Mouse (Mus musculus) CD4-positive helper T cell, adult 2 months (primary cell): ENCODE measurements around the gene Atxn1.

Experiments
- DNase-seq: peaks from one replicate; pipeline ENCODE4 v3.0.0-alpha.2; 2012; ENCODE audit warnings: low read depth, missing footprints, low spot score

Gene Atxn1

GRCm38 (mm10) chr13:45783681-45784080 is 181.1 kb downstream of the Atxn1 start:
- DNase-seq: no peak

DNA sequence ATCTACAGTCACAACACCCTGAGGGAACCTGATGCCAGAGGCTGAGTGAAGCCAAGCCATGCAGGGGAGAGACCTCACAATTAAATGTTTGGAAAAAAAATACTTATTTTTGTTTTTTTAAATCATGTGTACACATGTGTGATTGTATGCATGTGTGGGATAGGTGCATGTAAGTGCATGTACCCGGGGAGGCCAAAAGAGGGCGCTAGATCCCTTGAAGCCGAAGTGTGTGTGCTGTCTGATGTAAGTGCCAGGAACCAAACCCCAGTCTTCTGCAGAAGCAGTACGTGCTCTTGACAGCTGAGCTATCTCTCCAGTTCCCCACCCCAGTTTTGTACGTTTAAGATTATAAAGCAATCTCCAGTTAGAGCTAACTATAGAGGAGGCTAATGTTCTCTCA is 186.1 kb downstream of the Atxn1 start:
- DNase-seq: no peak

DNA sequence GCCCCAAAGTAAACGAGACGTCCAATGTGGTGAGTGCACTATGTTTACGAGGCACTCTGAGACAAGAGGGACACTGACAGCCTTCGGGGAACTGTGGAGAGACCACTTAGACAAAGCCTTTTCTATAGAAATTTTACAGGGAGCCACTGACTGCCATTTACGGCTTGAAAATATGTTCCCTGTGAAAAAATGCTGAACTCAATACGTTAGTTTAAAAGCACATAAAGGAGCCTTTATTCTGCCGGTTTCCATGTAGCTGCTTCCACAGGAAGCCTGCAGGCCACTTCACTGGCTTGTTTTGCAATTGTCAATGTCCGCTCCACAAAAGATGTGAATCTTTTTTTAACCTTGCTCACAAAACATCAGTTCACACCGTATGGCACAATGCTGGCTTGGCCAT is 186.6 kb downstream of the Atxn1 start:
- DNase-seq: no peak

- no peak for DNase-seq
Measured at GRCm38 (mm10) chr13:45775516-45775915, 189.3 kb downstream of the Atxn1 start.

DNA sequence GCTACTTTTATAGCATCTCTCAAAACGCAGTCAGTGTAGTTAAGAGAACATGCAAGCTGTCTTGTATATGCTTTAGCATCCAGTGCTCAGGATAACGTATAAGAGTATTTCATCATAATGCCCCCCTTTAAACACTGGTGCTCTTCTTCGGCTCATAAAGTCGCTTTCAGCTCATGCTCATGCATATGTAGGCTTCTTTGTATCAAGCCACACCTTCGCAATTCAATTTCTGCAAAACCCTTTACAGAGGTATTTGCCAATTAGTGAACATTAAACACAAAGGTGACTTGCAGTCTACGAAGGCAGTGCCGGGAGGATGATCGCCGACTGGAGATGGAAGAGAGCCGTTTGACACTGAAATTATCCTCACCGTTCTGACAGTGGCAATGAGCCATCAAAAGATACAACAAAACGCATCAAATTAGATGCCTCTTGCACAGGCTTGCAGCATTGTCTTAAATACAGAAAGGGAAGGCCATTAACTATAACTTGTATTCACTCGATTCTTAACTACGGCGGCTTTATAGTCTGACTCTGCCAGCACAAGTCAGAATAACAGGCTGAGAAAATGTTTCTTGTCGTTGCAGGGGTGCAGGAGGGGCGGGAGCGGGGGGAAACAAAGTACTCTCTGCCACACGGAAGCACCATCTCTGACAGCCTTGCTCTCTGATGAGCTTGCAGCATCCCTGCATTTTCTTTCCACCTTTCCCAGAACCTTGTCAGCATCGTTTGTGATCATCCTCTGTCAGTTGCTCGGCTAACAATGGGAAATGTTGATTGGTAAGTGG is 191.2 kb downstream of the Atxn1 start:
- no peak for DNase-seq

- no peak for DNase-seq
Measured at GRCm38 (mm10) chr13:45769757-45770156, 195.1 kb downstream of the Atxn1 start.

- no peak for DNase-seq
Measured at GRCm38 (mm10) chr13:45768250-45768649, 196.6 kb downstream of the Atxn1 start.

- DNase-seq: no peak
Measured at GRCm38 (mm10) chr13:45764354-45764753, 200.5 kb downstream of the Atxn1 start.

GRCm38 (mm10) chr13:45762278-45762677 is 202.5 kb downstream of the Atxn1 start:
- DNase-seq: no peak

DNA sequence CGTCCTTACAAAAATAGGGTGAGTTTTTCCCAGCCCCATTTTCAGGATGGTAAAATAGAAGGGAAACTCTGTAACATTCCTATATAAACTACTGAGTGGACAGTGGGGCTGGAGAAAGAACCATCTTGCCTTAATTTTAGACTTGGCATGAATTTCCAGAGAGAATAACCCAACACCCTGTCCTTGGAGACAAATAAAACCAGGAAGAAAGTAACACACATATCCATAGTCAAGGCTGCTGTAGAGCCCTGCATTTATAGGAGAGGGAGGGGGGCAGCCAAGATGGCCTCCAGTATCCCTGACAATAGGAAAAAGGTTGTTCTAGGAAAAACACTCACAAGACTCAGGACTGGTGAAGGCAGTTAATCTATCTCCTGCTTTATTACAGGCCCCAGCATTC is 210.3 kb downstream of the Atxn1 start:
- DNase-seq: no peak

DNA sequence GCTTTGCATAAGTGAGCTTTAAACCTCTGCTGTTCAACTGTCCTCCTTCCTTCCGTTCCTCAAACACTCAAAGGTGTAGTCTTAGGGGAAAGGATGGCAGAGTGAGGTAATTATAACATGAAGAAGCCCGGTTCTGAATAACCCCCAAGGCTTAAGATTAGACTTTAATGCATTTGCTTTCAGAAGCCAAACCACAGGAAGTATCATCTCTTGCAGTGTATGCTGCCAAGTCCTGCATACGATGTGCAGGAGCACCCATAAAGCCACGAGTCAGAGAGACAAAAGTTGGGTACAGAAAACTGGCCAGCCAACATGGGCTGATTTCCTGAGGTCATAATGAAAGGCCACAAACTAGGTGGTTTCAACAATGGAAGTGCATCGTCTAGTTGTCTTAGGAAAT is 212.3 kb downstream of the Atxn1 start:
- peak; percentile 29 for DNase-seq

DNA sequence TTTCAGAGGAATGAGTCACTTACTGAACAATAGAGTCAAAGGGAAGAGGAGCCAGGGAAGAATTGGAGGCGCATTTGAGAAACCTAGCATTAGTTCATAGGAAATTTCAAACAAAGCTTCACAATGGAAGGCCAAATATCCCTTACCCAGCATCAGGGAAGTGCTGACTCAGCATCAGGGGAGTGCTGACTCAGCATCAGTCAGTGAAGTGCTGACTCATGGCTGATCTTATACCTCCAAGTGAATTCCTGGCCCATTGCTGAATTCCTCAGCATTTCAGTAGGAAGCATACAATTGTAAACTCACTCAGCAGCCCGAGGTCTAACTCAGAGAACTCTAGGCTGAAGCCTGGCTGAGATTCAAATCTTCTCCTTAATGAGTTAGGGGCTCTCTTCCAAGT is 213.6 kb downstream of the Atxn1 start:
- no peak for DNase-seq

DNA sequence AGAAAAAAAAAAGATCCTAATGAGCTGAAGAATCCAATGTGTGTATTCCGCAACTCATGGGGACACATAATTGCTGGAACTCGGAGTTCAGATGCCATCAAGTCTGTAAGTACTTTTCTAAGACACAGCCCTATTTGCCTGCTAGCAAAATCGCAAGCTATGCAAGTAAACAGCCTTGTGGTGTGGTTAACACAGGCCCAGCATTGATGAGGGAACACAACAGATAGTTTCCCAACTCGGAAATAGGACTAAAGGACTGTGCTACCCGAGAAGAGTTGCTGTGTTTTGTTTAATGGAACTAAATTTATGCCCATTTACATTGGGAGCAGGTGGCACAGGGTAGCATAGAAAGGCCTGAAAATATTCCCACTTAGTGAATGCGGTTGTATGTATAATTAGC is 214.2 kb downstream of the Atxn1 start:
- DNase-seq: no peak

DNA sequence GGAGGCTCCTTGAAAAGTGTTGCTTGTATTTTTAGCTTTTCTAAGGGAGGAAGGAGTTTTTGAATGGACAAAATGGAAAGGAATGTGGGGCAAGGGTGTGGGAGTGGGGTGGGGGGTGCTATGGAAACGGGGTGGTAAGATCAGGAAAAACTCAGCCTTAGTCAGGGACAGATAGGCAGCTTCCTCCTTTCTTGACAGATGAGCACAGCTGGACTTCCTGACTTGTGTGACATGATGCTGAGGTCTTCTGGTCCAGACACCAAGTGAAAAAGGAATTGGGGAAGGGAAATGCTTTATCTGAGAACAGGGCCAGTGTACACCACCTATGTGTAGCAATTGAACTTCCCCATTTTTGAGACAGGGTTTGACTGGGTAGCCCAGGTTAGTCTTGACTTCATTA is 214.9 kb downstream of the Atxn1 start:
- DNase-seq: no peak

DNA sequence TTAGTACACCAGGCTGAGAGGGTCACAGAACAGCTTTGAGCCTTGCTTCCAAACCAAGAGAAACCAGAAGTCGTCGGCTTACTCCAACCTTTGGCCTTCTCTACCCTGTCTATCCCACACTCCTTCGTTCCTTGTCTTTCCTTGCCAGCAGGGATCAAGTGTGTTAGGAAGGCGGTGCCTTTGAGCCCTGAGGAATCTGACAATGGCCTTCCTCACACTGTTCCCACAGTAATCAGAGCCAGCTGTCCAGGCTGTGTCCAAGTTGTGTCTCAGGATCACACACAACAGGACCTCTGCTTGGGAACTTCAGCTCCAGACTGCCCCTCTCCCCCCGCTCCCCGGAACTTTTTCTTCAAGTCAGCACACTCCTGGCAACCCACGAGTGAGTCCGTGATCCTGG is 215.6 kb downstream of the Atxn1 start:
- DNase-seq: no peak

GRCm38 (mm10) chr13:45748691-45749090 is 216.1 kb downstream of the Atxn1 start:
- DNase-seq: no peak

DNA sequence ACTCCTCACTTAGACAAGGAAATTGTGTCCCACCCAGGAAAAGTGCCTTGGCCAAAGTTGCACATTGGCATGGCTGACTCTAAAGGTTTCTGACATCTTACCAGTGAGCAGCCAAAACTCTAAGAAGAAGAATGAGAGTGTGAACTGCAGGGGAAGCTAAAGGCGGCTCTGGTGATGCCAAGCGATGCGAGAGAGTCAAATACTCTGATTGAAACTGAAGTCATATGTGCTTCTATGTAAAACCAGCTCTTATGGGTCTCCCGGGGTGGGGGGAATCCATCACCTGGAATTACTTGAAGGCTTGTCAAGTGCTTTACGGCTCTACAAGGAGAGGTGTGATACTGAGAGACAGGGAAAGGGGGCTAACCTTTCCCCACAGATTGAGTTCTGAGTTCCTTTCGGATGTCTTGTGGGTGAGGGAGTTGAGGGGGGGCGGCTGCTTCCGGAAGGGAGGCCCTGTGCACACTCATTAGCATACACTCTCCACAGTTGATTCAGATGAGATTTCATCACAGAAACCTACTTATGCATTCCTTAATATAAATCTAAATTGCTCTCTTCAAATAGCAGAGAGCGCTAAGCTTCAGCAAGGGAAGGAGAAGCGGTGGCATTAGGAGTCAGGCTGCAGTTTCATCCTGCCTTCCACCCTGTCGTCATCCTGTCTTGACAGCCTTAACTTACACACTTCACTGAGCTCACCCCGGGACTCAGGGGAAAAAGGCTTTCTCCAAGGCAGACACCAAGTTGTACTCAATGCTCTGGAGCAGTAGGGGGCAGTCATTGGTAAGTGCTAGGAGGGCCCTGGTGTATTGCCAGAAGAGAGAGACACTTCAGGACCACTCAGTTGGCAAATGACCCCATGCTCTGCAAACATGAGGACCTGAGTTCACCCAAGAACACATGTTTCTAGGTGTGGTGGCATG is 218.7 kb downstream of the Atxn1 start:
- no peak for DNase-seq

GRCm38 (mm10) chr13:45744803-45745432 is 219.9 kb downstream of the Atxn1 start:
- no peak for DNase-seq

- DNase-seq: no peak
Measured at GRCm38 (mm10) chr13:45743848-45744247, 221.0 kb downstream of the Atxn1 start.

GRCm38 (mm10) chr13:45740369-45740768 is 224.4 kb downstream of the Atxn1 start:
- DNase-seq: no peak

- DNase-seq: no peak
Measured at GRCm38 (mm10) chr13:45736241-45736640, 228.6 kb downstream of the Atxn1 start.

DNA sequence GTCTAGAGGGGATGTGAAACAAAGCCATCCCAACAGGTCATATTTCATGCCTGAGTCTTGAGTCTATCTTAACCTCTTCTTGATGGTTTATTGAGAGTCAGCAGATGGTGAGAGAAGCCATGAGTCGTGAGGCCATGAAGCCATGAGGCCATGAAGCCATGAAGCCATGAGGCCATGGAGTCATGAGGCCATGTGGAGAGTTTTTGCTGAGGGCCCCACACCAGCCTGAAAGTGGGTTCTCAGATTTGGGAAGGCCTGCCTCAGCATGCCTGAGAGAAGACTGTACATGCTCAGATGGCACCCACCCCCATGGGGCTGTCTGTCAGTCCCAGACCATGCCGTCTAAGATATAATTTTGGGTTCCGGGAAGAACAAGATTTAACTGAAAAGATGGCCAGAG is 229.0 kb downstream of the Atxn1 start:
- DNase-seq: no peak
